Mouse (Mus musculus) thymus, postnatal 14 days (tissue): ENCODE measurements at regions not wholly inside any gene's neighbourhood (a gene's known extent, or its start where the extent isn't known, plus 50 kb on each side); places are given as distances from the start of the nearest gene placed in this dataset.

Experiments
- DNase-seq: peaks from one replicate; pipeline ENCODE4 v3.0.0; 2021

- no peak for DNase-seq
Measured at GRCm38 (mm10) chr13:47298010-47298409, 175.6 kb downstream of the Rnf144b start.

GRCm38 (mm10) chr13:47300486-47300885 is 178.0 kb downstream of the Rnf144b start:
- DNase-seq, result no peak

GRCm38 (mm10) chr13:47301070-47301469 is 178.6 kb downstream of the Rnf144b start:
- DNase-seq, result no peak

GRCm38 (mm10) chr13:47309492-47309891 is 187.0 kb downstream of the Rnf144b start:
- no peak for DNase-seq

- no peak for DNase-seq
Measured at GRCm38 (mm10) chr13:47310751-47311202, 188.3 kb downstream of the Rnf144b start.

GRCm38 (mm10) chr13:47319549-47319948 is 197.1 kb downstream of the Rnf144b start:
- DNase-seq, result no peak

GRCm38 (mm10) chr13:47321876-47322275 is 199.4 kb downstream of the Rnf144b start:
- no peak for DNase-seq

- no peak for DNase-seq
Measured at GRCm38 (mm10) chr13:47335996-47336684, 213.7 kb downstream of the Rnf144b start.

GRCm38 (mm10) chr13:47336865-47337441 is 214.5 kb downstream of the Rnf144b start:
- no peak for DNase-seq

- no peak for DNase-seq
Measured at GRCm38 (mm10) chr13:47339411-47339810, 217.0 kb downstream of the Rnf144b start.

- DNase-seq, result no peak
Measured at GRCm38 (mm10) chr13:47342361-47342760, 219.9 kb downstream of the Rnf144b start.

GRCm38 (mm10) chr13:47345576-47345975 is 223.1 kb downstream of the Rnf144b start:
- no peak for DNase-seq

- DNase-seq, result no peak
Measured at GRCm38 (mm10) chr13:47347835-47348234, 225.4 kb downstream of the Rnf144b start.

GRCm38 (mm10) chr13:47348517-47349145 is 226.2 kb downstream of the Rnf144b start:
- DNase-seq, result peak; percentile 16

- no peak for DNase-seq
Measured at GRCm38 (mm10) chr13:47354446-47354845, 232.0 kb downstream of the Rnf144b start.

- DNase-seq, result no peak
Measured at GRCm38 (mm10) chr13:47355169-47355568, 232.7 kb downstream of the Rnf144b start.

- DNase-seq, result no peak
Measured at GRCm38 (mm10) chr13:47358986-47359385, 236.5 kb downstream of the Rnf144b start.

- DNase-seq, result no peak
Measured at GRCm38 (mm10) chr13:47365776-47366175, 243.3 kb downstream of the Rnf144b start.

- DNase-seq, result no peak
Measured at GRCm38 (mm10) chr13:47368041-47368823, 245.8 kb downstream of the Rnf144b start.

GRCm38 (mm10) chr13:47374583-47374982 is 252.1 kb downstream of the Rnf144b start:
- no peak for DNase-seq

- DNase-seq, result no peak
Measured at GRCm38 (mm10) chr13:47391023-47391422, 268.6 kb downstream of the Rnf144b start.

- DNase-seq, result no peak
Measured at GRCm38 (mm10) chr13:47397726-47398350, 275.4 kb downstream of the Rnf144b start.

GRCm38 (mm10) chr13:47398976-47399375 is 276.5 kb downstream of the Rnf144b start:
- DNase-seq, result no peak
